Mouse (Mus musculus) limb, embryonic 11.5 days (tissue): ENCODE results near the gene Dclk1. TPM values are rescaled to one million over a fixed set of nuclear protein-coding genes. Genes with fewer than 3 reads are reported as not detected.

ENCODE experiments used
- ATAC-seq: fragments of 200-750 bp; cut with Nextera tagmentation; 2 replicates; pipeline ENCODE4 v1.8.0; 2017; ENCODE audit warnings: low read depth; ENCODE audit not compliant: insufficient number of reproducible peaks, low FRiP score, low TSS enrichment
- DNase-seq: peaks from one replicate; pipeline ENCODE4 v3.0.0-alpha.2; 2015; ENCODE audit warnings: low spot score
- H3K27ac ChIP-seq: fragments of 300-500 bp; sonication (generic); replicated peaks from 2 replicates; pipeline ENCODE4 v1.5.1; 2014; ENCODE audit warnings: low read depth, mild to moderate bottlenecking, low read length
- H3K27me3 ChIP-seq: fragments of 300-500 bp; sonication (generic); 2 replicates; pipeline ENCODE4 v1.6.1; 2014; ENCODE audit warnings: mild to moderate bottlenecking, low read length, mixed read lengths; ENCODE audit not compliant: control insufficient read depth, insufficient read depth
- H3K36me3 ChIP-seq: fragments of 300-500 bp; sonication (generic); 2 replicates; pipeline ENCODE4 v1.6.1; 2014; ENCODE audit warnings: mild to moderate bottlenecking, low read length, moderate library complexity, mixed read lengths; ENCODE audit not compliant: control insufficient read depth, insufficient read depth
- H3K4me1 ChIP-seq: fragments of 300-500 bp; sonication (generic); 2 replicates; pipeline ENCODE4 v1.6.1; 2014; ENCODE audit warnings: low read length, mixed read lengths; ENCODE audit not compliant: control insufficient read depth, insufficient read depth
- H3K4me2 ChIP-seq: fragments of 300-500 bp; sonication (generic); 2 replicates; pipeline ENCODE4 v1.6.1; 2014; ENCODE audit warnings: low read depth, mild to moderate bottlenecking, moderate library complexity; ENCODE audit not compliant: severe bottlenecking
- H3K4me3 ChIP-seq: fragments of 300-500 bp; sonication (generic); 2 replicates; pipeline ENCODE4 v1.5.1; 2014; ENCODE audit warnings: low read depth, low read length
- H3K9ac ChIP-seq: fragments of 300-500 bp; sonication (generic); 2 replicates; pipeline ENCODE4 v1.6.1; 2014; ENCODE audit warnings: mild to moderate bottlenecking, low read length
- H3K9me3 ChIP-seq: fragments of 300-500 bp; sonication (generic); 2 replicates; pipeline ENCODE4 v1.6.1; 2016; ENCODE audit warnings: low read length; ENCODE audit not compliant: control insufficient read depth
- WGBS: fragments of 180-500 bp; shearing (Covaris S2); extraction: QIAGEN DNeasy Blood & Tissue Kit; methylation state at CpG from one replicate; pipeline ENCODE4 v1.1.7; 2014; 5-methylcytosine and 5-hydroxymethylcytosine counted together
- polyA plus RNA-seq: library from polyadenylated mRNA; unstranded; fragments of >200 nt; fragmentation: Nextera tagmentation; extraction: Ambion mirVana; gene quantifications from 2 replicates; pipeline ENCODE4 v1.2.1, GENCODE M21; 2014

The Dclk1 gene
- polyA plus RNA-seq, 1 experiment from 2014 or later = 34.1 TPM

DNA sequence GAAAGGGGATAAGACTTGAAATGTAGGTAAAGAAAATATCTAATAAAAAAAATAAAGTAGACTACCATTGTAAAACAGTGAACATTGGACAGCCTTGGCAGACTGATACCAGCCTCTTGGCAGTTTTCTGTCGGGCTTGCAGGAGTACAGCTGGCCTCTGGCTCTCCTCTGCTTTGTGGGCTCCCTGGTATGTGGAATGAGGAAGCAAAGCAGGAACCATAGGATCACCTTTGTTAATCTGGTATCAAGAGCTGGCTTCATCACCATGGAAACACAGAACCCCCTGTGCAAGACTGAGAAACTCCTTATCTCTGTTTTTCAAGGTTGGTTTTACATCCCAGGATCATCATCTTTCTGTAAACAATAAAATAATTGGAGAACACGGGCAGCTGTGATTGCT lies 29.9 kb upstream of the Dclk1 start:
- no peaks in the 10 kb centered on the region for H3K4me1 ChIP-seq
- no peaks in the 10 kb centered on the region for H3K9me3 ChIP-seq
- no peaks in the 10 kb centered on the region for H3K36me3 ChIP-seq
- ATAC-seq (no peak), DNase-seq (no peak)
- no peak overlapping the region for H3K27ac ChIP-seq
- H3K4me3 ChIP-seq = no peak overlapping the region
- H3K4me2 ChIP-seq = no peak overlapping the region
- H3K9ac ChIP-seq = no peak overlapping the region
- WGBS = 64% methylated on average over 2 of the region's 2 CpGs
- no peaks in the 10 kb centered on the region for H3K27me3 ChIP-seq

DNA sequence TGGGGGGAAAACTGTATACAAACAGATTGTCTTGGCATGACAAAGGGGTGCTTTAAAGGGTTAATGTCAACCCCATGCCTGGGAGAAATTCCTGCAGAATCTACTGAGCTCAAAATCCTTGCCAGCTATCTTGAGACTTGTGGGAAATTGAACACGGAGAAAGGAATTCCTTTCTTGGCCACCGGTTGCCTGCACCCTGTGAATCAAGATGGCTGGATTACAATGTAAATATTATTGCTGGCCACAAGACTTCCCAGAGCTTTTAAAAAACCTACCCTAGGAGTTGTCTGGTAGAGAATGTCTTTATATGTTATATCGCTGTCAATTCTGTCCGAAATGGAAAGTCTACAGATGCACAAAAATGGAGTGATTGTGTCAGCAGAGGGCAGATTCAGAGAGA lies 28.4 kb upstream of the Dclk1 start:
- H3K4me2 ChIP-seq = no peak overlapping the region
- no peak overlapping the region for H3K9ac ChIP-seq
- DNase-seq = no peak
- no peaks in the 10 kb centered on the region for H3K36me3 ChIP-seq
- no peaks in the 10 kb centered on the region for H3K4me1 ChIP-seq
- 75% methylated on average over 4 of the region's 4 CpGs for WGBS
- H3K27me3 ChIP-seq = no peaks in the 10 kb centered on the region
- H3K9me3 ChIP-seq = no peaks in the 10 kb centered on the region
- ATAC-seq = no peak
- H3K27ac ChIP-seq = no peak overlapping the region
- no peak overlapping the region for H3K4me3 ChIP-seq

DNA sequence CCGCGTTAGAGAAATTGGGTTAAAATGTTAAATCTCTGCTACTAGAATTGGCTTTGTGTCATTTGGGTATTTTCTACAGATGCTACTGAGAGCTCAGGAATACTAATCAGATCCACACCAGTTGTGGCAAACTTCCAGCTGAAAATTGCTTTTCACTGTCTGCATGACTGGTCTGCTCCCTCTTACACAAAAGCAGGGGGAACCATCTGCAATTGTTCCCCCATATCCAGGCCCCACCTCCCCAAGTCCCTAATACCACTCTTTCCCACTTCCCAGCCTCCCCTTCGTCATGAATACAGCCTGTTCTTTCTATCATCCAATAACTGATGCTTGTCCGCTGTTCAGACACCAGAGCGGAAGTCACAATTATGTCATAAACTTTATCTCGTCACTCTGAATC lies 27.8 kb upstream of the Dclk1 start:
- WGBS = 89% methylated on average over 6 of the region's 6 CpGs
- DNase-seq (no peak), ATAC-seq (no peak)
- no peaks in the 10 kb centered on the region for H3K36me3 ChIP-seq
- H3K9me3 ChIP-seq = no peaks in the 10 kb centered on the region
- H3K4me3 ChIP-seq = no peak overlapping the region
- no peak overlapping the region for H3K9ac ChIP-seq
- no peaks in the 10 kb centered on the region for H3K27me3 ChIP-seq
- no peak overlapping the region for H3K27ac ChIP-seq
- H3K4me1 ChIP-seq = no peaks in the 10 kb centered on the region
- no peak overlapping the region for H3K4me2 ChIP-seq

DNA sequence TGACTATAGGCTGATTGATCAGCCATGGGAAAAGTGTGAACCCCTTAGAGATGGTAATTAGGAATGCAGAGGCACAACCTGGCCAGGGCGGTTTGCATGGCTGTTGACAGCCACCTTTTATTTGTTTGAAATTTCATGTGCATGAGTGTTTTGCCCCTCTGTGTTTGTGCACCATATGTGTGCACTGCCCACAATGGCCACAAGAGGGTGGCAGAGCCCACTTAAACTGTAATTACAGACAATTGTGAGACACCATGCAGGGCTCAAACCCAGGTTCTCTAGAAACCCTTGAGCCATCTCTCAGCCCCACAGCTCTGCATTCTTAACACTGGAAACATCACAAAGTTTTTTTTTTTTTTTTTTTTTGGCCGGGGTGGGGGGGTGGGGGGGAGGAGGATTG lies 19.7 kb upstream of the Dclk1 start:
- no peaks in the 10 kb centered on the region for H3K9me3 ChIP-seq
- H3K36me3 ChIP-seq = no peaks in the 10 kb centered on the region
- H3K4me3 ChIP-seq = no peak overlapping the region
- DNase-seq (no peak), ATAC-seq (no peak)
- 0 out of 2 replicates have a peak, but pooled peaks cover 4% of the 10 kb centered on the region for H3K4me1 ChIP-seq
- H3K4me2 ChIP-seq = no peak overlapping the region
- 62% methylated on average over 2 of the region's 2 CpGs for WGBS
- no peak overlapping the region for H3K9ac ChIP-seq
- H3K27me3 ChIP-seq = no peaks in the 10 kb centered on the region; the same call in 1 of the 2 replicates
- no peak overlapping the region for H3K27ac ChIP-seq

DNA sequence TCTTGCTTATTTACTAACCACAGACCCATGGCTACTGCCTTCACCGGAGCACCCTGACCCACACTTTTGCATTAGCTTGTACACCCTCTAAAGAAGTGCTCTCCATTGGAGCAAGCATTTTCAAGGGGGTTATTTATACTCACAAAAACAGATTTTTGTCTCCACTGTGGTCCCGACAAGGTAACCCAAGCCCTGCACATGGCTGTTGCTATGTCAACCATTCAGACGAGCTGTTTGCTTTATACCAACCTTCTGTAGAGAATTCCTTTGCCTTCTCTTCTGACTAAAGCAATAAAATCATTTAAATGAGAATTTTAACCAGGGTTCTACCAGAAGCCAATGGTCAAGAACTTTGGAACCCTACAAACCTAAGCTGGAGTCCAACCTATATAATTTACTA lies 18.3 kb upstream of the Dclk1 start:
- ATAC-seq (no peak), DNase-seq (no peak)
- Histone ChIP-seq H3K4me3 (no peak overlapping the region), H3K9me3 (no peaks in the 10 kb centered on the region), H3K4me2 (no peak overlapping the region), H3K4me1 (0 out of 2 replicates have a peak, but pooled peaks cover 4% of the 10 kb centered on the region), H3K36me3 (no peaks in the 10 kb centered on the region), H3K27ac (no peak overlapping the region), H3K9ac (no peak overlapping the region), H3K27me3 (no peaks in the 10 kb centered on the region; the same call in 1 of the 2 replicates)
- WGBS = 86% methylated on average over 3 of the region's 3 CpGs

DNA sequence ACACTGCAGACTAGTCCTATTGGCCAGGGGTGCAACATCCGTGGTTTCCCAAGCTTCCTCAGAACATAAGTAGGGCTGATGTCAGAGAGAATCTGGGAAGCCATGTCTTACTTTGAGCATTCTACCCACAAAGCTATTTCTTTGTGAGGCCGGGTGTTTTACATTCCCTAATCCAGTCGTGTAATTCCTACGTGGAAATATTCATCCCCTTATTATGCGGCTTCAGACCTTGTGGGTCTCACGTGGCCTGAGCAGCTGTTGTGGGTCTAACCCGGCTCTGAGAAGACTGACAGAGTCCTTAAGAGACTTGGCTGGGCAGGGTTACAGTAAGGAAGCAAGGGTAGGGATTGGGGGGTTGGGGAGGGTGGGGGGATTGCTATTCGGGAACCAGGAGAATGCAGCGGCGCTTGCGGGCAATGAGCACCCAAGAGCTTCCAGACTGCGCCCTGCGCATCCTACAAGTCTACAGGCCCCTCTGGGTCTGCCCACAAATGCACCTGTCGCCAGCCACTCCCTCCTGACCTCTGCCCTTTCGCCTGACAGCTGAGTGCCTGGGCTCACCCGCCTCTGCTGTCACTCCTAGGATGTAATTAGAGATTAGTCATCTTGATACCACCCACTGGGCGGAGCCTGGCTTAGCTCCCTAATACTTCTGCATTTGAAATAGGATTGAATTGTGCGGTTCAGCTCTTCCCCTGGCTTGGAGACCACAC lies 15.5 kb upstream of the Dclk1 start:
- Histone ChIP-seq H3K9me3 (no peaks in the 10 kb centered on the region), H3K4me2 (no peak overlapping the region), H3K27ac (no peak overlapping the region), H3K36me3 (no peaks in the 10 kb centered on the region), H3K9ac (no peak overlapping the region), H3K27me3 (no peaks in the 10 kb centered on the region; the same call in 1 of the 2 replicates), H3K4me1 (0 out of 2 replicates have a peak, but pooled peaks cover 4% of the 10 kb centered on the region), H3K4me3 (no peak overlapping the region)
- DNase-seq (peak; percentile 38), ATAC-seq (peak; percentile 54; the same call in 1 of the 2 replicates)
- WGBS = 27% methylated on average over 18 of the region's 18 CpGs

DNA sequence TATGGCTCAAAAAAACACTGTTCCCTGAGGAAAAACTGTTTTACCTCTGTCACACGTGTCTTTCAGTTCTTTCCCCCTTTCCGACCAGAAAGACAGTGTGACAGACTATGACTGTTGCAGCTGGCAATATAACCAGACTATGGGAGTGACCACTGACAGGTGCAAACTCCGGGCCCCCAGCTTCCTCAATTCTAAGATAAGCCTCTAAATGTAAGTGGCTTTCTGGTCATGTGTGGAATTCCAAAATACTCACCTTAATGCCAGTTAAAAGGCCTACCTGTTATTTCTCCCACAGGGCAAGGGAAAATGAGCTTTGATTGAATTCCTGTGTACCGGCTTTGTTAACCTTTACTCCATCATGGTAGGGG lies 15.0 kb upstream of the Dclk1 start:
- no peak overlapping the region for H3K27ac ChIP-seq
- no peaks in the 10 kb centered on the region for H3K9me3 ChIP-seq
- DNase-seq (no peak), ATAC-seq (no peak)
- H3K4me2 ChIP-seq = no peak overlapping the region
- H3K4me1 ChIP-seq = 0 out of 2 replicates have a peak, but pooled peaks cover 4% of the 10 kb centered on the region
- H3K4me3 ChIP-seq = no peak overlapping the region
- WGBS = 38% methylated on average over 4 of the region's 4 CpGs
- H3K36me3 ChIP-seq = no peaks in the 10 kb centered on the region
- no peak overlapping the region for H3K9ac ChIP-seq
- no peaks in the 10 kb centered on the region; the same call in 1 of the 2 replicates for H3K27me3 ChIP-seq

DNA sequence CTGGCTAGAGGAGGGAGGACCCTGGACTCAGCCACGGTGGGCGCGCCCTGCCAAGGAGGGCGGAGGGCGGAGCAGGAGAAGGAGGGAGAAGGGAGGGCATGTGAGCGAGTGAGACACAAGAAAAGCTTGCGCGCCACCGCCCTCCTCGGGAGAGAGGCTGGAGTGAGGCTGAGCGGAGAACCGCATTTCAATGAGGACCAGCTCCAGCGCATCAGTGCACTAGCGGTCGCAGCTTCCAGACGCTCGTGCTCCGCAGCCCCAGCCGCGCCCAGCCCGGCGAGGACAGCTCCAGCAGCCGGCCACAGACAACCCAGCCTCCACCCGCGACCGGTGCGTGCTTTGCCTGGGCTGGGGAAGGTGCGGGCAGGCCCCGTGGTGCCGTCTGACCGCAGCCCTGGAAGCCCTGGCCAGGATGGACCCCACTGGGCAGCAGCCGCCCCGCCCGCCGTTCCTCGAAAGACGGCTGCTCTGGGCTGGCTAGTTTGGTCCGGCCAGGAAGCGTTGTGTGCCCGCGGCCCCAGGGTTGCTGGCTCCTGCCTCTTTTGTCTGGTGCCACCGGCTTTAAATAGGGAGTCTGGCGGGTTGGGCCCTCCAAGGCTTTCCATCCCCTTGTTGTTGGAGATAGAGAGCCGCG lies 375 bp downstream of the Dclk1 start:
- no peaks in the 10 kb centered on the region for H3K9me3 ChIP-seq
- H3K9ac ChIP-seq = peak overlapping the region; percentile 84
- peak; percentile 86 for ATAC-seq
- peak overlapping the region; percentile 95 for H3K4me2 ChIP-seq
- peak overlapping the region; percentile 70 for H3K4me3 ChIP-seq
- WGBS = under 1% methylated on average over 45 of the region's 45 CpGs
- peak; percentile 85 for DNase-seq
- 0 out of 2 replicates have a peak, but pooled peaks cover 5% of the 10 kb centered on the region for H3K27me3 ChIP-seq
- no peaks in the 10 kb centered on the region for H3K36me3 ChIP-seq
- H3K27ac ChIP-seq = no peak overlapping the region
- 0 out of 2 replicates have a peak, but pooled peaks cover 5% of the 10 kb centered on the region for H3K4me1 ChIP-seq
